8 mouse cellular contexts compared by ENCODE assay signal in the genomic region with DNA sequence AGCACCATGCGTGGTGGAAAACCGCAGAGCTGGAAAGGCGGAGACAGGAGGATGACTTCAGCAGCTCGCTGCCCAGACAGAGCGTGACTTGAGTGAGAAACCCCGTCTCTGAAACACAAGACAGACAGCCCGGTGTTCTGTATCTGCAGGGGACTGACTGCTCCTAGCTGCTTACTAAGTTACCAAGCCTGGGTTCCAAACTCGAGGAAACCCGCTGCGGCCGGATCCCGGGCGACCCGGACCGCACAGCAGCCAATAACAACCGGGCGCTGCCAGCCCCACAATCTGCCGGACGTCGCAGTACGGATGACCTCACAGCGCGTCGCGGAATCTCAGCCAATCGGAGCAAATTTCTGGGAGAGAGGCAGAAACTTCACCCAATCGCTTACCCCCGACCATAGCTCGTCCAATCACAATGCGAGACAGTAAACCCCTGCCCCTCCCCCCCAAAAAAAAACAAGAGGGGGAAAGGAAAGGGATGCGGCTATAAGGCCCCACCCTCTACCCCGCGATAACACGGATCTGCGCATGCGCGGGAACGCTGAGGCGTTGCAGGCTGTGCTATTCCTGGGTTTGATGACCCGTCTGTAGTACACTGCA. TPM values are rescaled to one million over a fixed set of nuclear protein-coding genes. Genes with fewer than 3 reads are reported as not detected.
DNase-seq lines count a peak whose midpoint lies in the region; ATAC-seq and TF ChIP-seq lines count a peak whose summit lies in the region.

No protein-coding gene starts in this region.

- H3K9me3 ChIP-seq in heart, embryonic 12.5 days (replicated peaks), result no peaks in the 10 kb centered on the region
- H3K9me3 ChIP-seq in kidney, postnatal 0 days (replicated peaks; ENCODE audit: low read length), result no peaks in the 10 kb centered on the region
- no peaks in the 10 kb centered on the region for H3K9me3 ChIP-seq in liver, embryonic 11.5 days (ENCODE audit: control insufficient read depth, low read length)
- H3K9me3 ChIP-seq in stomach, embryonic 14.5 days (ENCODE audit: control insufficient read depth, low read depth, low read length), result no peaks in the 10 kb centered on the region

- peak overlapping the region; percentile 61 for H3K4me3 ChIP-seq in heart, embryonic 12.5 days
- H3K4me3 ChIP-seq in kidney, postnatal 0 days (replicated peaks; ENCODE audit: low read depth, low read length), result peak overlapping the region; percentile 56
- H3K4me3 ChIP-seq in liver, embryonic 11.5 days (ENCODE audit: low read depth, low read length), result peak overlapping the region; percentile 60
- H3K4me3 ChIP-seq in stomach, embryonic 14.5 days (ENCODE audit: low read depth, low read length), result peak overlapping the region; percentile 70

- H3K4me1 ChIP-seq in heart, embryonic 12.5 days (replicated peaks), result peaks cover 19% of the 10 kb centered on the region
- H3K4me1 ChIP-seq in kidney, postnatal 0 days (replicated peaks; ENCODE audit: insufficient read depth, low read length), result no peaks in the 10 kb centered on the region
- peaks cover 6% of the 10 kb centered on the region; the same call in 1 of the 2 replicates for H3K4me1 ChIP-seq in liver, embryonic 11.5 days (replicated peaks; ENCODE audit: control insufficient read depth, insufficient read depth, low read length)
- H3K4me1 ChIP-seq in stomach, embryonic 14.5 days (ENCODE audit: control insufficient read depth, insufficient read depth, low read length), result peaks cover 2% of the 10 kb centered on the region; the same call in 1 of the 2 replicates

- H3K36me3 ChIP-seq in heart, embryonic 12.5 days, result no peaks in the 10 kb centered on the region
- no peaks in the 10 kb centered on the region for H3K36me3 ChIP-seq in kidney, postnatal 0 days (ENCODE audit: insufficient read depth, low read length)
- H3K36me3 ChIP-seq in liver, embryonic 11.5 days (ENCODE audit: control insufficient read depth, insufficient read depth, low read length), result no peaks in the 10 kb centered on the region
- no peaks in the 10 kb centered on the region for H3K36me3 ChIP-seq in stomach, embryonic 14.5 days (ENCODE audit: control insufficient read depth, insufficient read depth, low read length)

- peak overlapping the region; percentile 86 for H3K4me2 ChIP-seq in heart, embryonic 12.5 days
- peak overlapping the region; percentile 73 for H3K4me2 ChIP-seq in kidney, postnatal 0 days (ENCODE audit: low read length)
- peak overlapping the region; percentile 91 for H3K4me2 ChIP-seq in liver, embryonic 11.5 days
- H3K4me2 ChIP-seq in stomach, embryonic 14.5 days (replicated peaks; ENCODE audit: low read depth, low read length), result peak overlapping the region; percentile 85

- peak overlapping the region; percentile 89 for H3K27ac ChIP-seq in heart, embryonic 12.5 days (ENCODE audit: poor library complexity, severe bottlenecking)
- H3K27ac ChIP-seq in kidney, postnatal 0 days, result peak overlapping the region; percentile 96
- H3K27ac ChIP-seq in liver, embryonic 11.5 days (ENCODE audit: low read depth, low read length), result peak overlapping the region; percentile 86
- H3K27ac ChIP-seq in stomach, embryonic 14.5 days (ENCODE audit: low read length), result peak overlapping the region; percentile 91

- peak; percentile 94 for ATAC-seq in erythroid progenitor cell, adult 5-6 weeks (replicated peaks; ENCODE audit: low FRiP score, poor library complexity, severe bottlenecking)
- peak; percentile 94 for ATAC-seq in heart, embryonic 12.5 days (ENCODE audit: insufficient number of reproducible peaks, low FRiP score)
- ATAC-seq in kidney, postnatal 0 days (replicated peaks; ENCODE audit: low FRiP score, low read depth), result peak; percentile 93
- ATAC-seq in liver, embryonic 11.5 days (replicated peaks; ENCODE audit: low FRiP score), result peak; percentile 89
- ATAC-seq in stomach, embryonic 14.5 days (ENCODE audit: insufficient number of reproducible peaks, insufficient read depth, low FRiP score, low read depth), result peak; percentile 96

- under 1% methylated on average over 40 of the region's 40 CpGs for WGBS in heart, embryonic 12.5 days
- under 1% methylated on average over 40 of the region's 40 CpGs for WGBS in kidney, postnatal 0 days
- WGBS in liver, embryonic 11.5 days, result under 1% methylated on average over 40 of the region's 40 CpGs
- under 1% methylated on average over 40 of the region's 40 CpGs for WGBS in stomach, embryonic 14.5 days

- peak overlapping the region; percentile 84 for H3K9ac ChIP-seq in heart, embryonic 12.5 days
- peak overlapping the region; percentile 71 for H3K9ac ChIP-seq in kidney, postnatal 0 days (ENCODE audit: low read depth, low read length)
- H3K9ac ChIP-seq in liver, embryonic 11.5 days (ENCODE audit: low read depth, low read length), result peak overlapping the region; percentile 77
- peak overlapping the region; percentile 61 for H3K9ac ChIP-seq in stomach, embryonic 14.5 days (replicated peaks; ENCODE audit: low read depth, low read length)

- peak; percentile 100 for DNase-seq in CD4-positive helper T cell, adult 2 months (ENCODE audit: low read depth, low spot score)
- DNase-seq in brain, embryonic 18.5 days (ENCODE audit: low read depth, low spot score), result peak; percentile 99
- peak; percentile 99 for DNase-seq in kidney, postnatal 0 days (ENCODE audit: low spot score)
- peak; percentile 95 for DNase-seq in liver, embryonic 11.5 days (ENCODE audit: low spot score)
- DNase-seq in naive thymus-derived CD4-positive, alpha-beta T cell, adult 2 months (ENCODE audit: low read depth), result peak; percentile 99

- no peaks in the 10 kb centered on the region for H3K27me3 ChIP-seq in heart, embryonic 12.5 days (replicated peaks)
- no peaks in the 10 kb centered on the region for H3K27me3 ChIP-seq in kidney, postnatal 0 days (ENCODE audit: insufficient read depth, low read length)
- H3K27me3 ChIP-seq in liver, embryonic 11.5 days (replicated peaks; ENCODE audit: control insufficient read depth, insufficient read depth, low read length), result no peaks in the 10 kb centered on the region
- no peaks in the 10 kb centered on the region for H3K27me3 ChIP-seq in stomach, embryonic 14.5 days (ENCODE audit: control insufficient read depth, insufficient read depth, low read length)

- no peak for TF ChIP-seq CTCF in kidney, postnatal 0 days (IDR thresholded peaks at IDR 0.05; ENCODE audit: low read depth)

RNA-seq across cellular contexts. Expression of a gene that starts 13.1 kb away (rescaled TPM):
- total RNA-seq in erythroid progenitor cell, adult 5-6 weeks (2015; ENCODE audit: low replicate concordance), result 19.1 and 26.4 TPM in 2 replicates
- 11.1 and 25.3 TPM in 2 replicates for total RNA-seq in erythroid progenitor cell, adult 5-6 weeks (2017; ENCODE audit: low replicate concordance)
- 54.7 and 66.5 TPM in 2 replicates for polyA plus RNA-seq in heart, embryonic 12.5 days (2016; fragmentation: Nextera tagmentation; extraction: Ambion mirVana)
- 31.4 and 33.8 TPM in 2 replicates for polyA plus RNA-seq in kidney, postnatal 0 days (2015; fragmentation: Nextera tagmentation; extraction: Ambion mirVana)
- 37.8 and 48.1 TPM in 2 replicates for polyA plus RNA-seq in liver, embryonic 11.5 days (2014; fragmentation: Nextera tagmentation; extraction: Ambion mirVana)
- polyA plus RNA-seq in stomach, embryonic 14.5 days (2014; fragmentation: Nextera tagmentation; extraction: Ambion mirVana), result 54.2 and 59.8 TPM in 2 replicates

RNA-seq across cellular contexts. Expression of a gene that starts 42.4 kb away (rescaled TPM):
- total RNA-seq in erythroid progenitor cell, adult 5-6 weeks (2015; ENCODE audit: low replicate concordance), result not detected in 2 replicates
- 0.26 TPM in 1 of 2 replicates, not detected in the other for total RNA-seq in erythroid progenitor cell, adult 5-6 weeks (2017; ENCODE audit: low replicate concordance)
- 11.4 and 13.6 TPM in 2 replicates for polyA plus RNA-seq in heart, embryonic 12.5 days (2016; fragmentation: Nextera tagmentation; extraction: Ambion mirVana)
- polyA plus RNA-seq in kidney, postnatal 0 days (2015; fragmentation: Nextera tagmentation; extraction: Ambion mirVana), result 4.5 and 4.7 TPM in 2 replicates
- polyA plus RNA-seq in liver, embryonic 11.5 days (2014; fragmentation: Nextera tagmentation; extraction: Ambion mirVana), result 5.3 TPM in 2 replicates
- polyA plus RNA-seq in stomach, embryonic 14.5 days (2014; fragmentation: Nextera tagmentation; extraction: Ambion mirVana), result 3.3 and 4.5 TPM in 2 replicates

RNA-seq across cellular contexts. Expression of a gene that starts 53.1 kb away (rescaled TPM):
- 27.7 and 41.1 TPM in 2 replicates for total RNA-seq in erythroid progenitor cell, adult 5-6 weeks (2015; ENCODE audit: low replicate concordance)
- total RNA-seq in erythroid progenitor cell, adult 5-6 weeks (2017; ENCODE audit: low replicate concordance), result 48.4 and 75.5 TPM in 2 replicates
- 48.1 and 50.7 TPM in 2 replicates for polyA plus RNA-seq in heart, embryonic 12.5 days (2016; fragmentation: Nextera tagmentation; extraction: Ambion mirVana)
- 0.79 and 0.82 TPM in 2 replicates for polyA plus RNA-seq in kidney, postnatal 0 days (2015; fragmentation: Nextera tagmentation; extraction: Ambion mirVana)
- polyA plus RNA-seq in liver, embryonic 11.5 days (2014; fragmentation: Nextera tagmentation; extraction: Ambion mirVana), result 19.2 and 19.8 TPM in 2 replicates
- 1.2 and 1.5 TPM in 2 replicates for polyA plus RNA-seq in stomach, embryonic 14.5 days (2014; fragmentation: Nextera tagmentation; extraction: Ambion mirVana)

Comparison
In these comparisons a context has a peak if more than half of its experiments do, and no peak if none do; other contexts are left out.
1. Peak in every context shown above with its lines: DNase-seq, ATAC-seq, H3K4me3 ChIP-seq and H3K27ac ChIP-seq.